Mouse (Mus musculus): ENCODE measurements at regions not wholly inside any gene's neighbourhood (a gene's known extent, or its start where the extent isn't known, plus 50 kb on each side); places are given as distances from the start of the nearest gene placed in this dataset.

GRCm38 (mm10) chr2:9639262-9639661 lies 241.8 kb upstream of the 4930412O13Rik start:
- Histone ChIP-seq H3K27ac (ENCODE audit: control insufficient read depth, low read depth, low read length) (no peak overlapping the region), H3K79me2 (ENCODE audit: control insufficient read depth, insufficient read depth, low read length, poor library complexity) (no peaks in the 10 kb centered on the region), H3K4me3 (ENCODE audit: control insufficient read depth in 1 of 2, insufficient read depth in 1 of 2, low read depth in 2 of 2, low read length in 2 of 2) (no peak overlapping the region), H3K4me1 (ENCODE audit: control insufficient read depth in 1 of 2, insufficient read depth in 2 of 2, low read length in 2 of 2) (no peaks in the 10 kb centered on the region), H3K9me3 (replicated peaks; ENCODE audit: insufficient read depth, low read length) (no peaks in the 10 kb centered on the region), H3K36me3 (ENCODE audit: control insufficient read depth in 1 of 2, insufficient read depth in 2 of 2, low read length in 2 of 2) (no peaks in the 10 kb centered on the region), H3K9ac (ENCODE audit: control insufficient read depth, low read depth, low read length, poor library complexity, severe bottlenecking) (no peak overlapping the region), H3K27me3 (ENCODE audit: control insufficient read depth in 1 of 2, insufficient read depth in 2 of 2, low read length in 2 of 2) (no peaks in the 10 kb centered on the region)
- TF ChIP-seq ZKSCAN1 (IDR thresholded peaks at IDR 0.05; ENCODE audit: low read depth, low read length) = no peak
- TF ChIP-seq ZMIZ1 (IDR thresholded peaks at IDR 0.05; ENCODE audit: low read depth, low read length) = no peak
- TF ChIP-seq MAFK (IDR thresholded peaks at IDR 0.05; ENCODE audit: borderline replicate concordance, low read depth, low read length) = no peak
- TF ChIP-seq POLR2AphosphoS2 (IDR thresholded peaks at IDR 0.05; ENCODE audit: low read length) = no peak
- TF ChIP-seq EP300 (IDR thresholded peaks at IDR 0.05; ENCODE audit: low read depth in 1 of 2, low read length in 2 of 2) = no peak
- TF ChIP-seq SIN3A (IDR thresholded peaks at IDR 0.05; ENCODE audit: low read length) = no peak
- TF ChIP-seq RAD21 (IDR thresholded peaks at IDR 0.05; ENCODE audit: low read depth, low read length) = no peak
- no peak for DNase-seq (ENCODE audit: low read depth, low spot score)

GRCm38 (mm10) chr2:9641629-9642028 lies 239.4 kb upstream of the 4930412O13Rik start:
- Histone ChIP-seq H3K27ac (ENCODE audit: control insufficient read depth, low read depth, low read length) (no peak overlapping the region), H3K79me2 (ENCODE audit: control insufficient read depth, insufficient read depth, low read length, poor library complexity) (no peaks in the 10 kb centered on the region), H3K36me3 (ENCODE audit: control insufficient read depth in 1 of 2, insufficient read depth in 2 of 2, low read length in 2 of 2) (no peaks in the 10 kb centered on the region), H3K9me3 (replicated peaks; ENCODE audit: insufficient read depth, low read length) (no peaks in the 10 kb centered on the region), H3K4me1 (ENCODE audit: control insufficient read depth in 1 of 2, insufficient read depth in 2 of 2, low read length in 2 of 2) (no peaks in the 10 kb centered on the region), H3K4me3 (ENCODE audit: control insufficient read depth in 1 of 2, insufficient read depth in 1 of 2, low read depth in 2 of 2, low read length in 2 of 2) (no peak overlapping the region), H3K27me3 (ENCODE audit: control insufficient read depth in 1 of 2, insufficient read depth in 2 of 2, low read length in 2 of 2) (no peaks in the 10 kb centered on the region), H3K9ac (ENCODE audit: control insufficient read depth, low read depth, low read length, poor library complexity, severe bottlenecking) (no peak overlapping the region)
- TF ChIP-seq E2F4 (IDR thresholded peaks at IDR 0.05; ENCODE audit: borderline replicate concordance, low read depth, low read length) (no peak), MEF2A (IDR thresholded peaks at IDR 0.05; ENCODE audit: extremely low read depth, insufficient replicate concordance, low read depth, low read length, poor library complexity, severe bottlenecking) (no peak), EP300 (IDR thresholded peaks at IDR 0.05; ENCODE audit: low read depth in 1 of 2, low read length in 2 of 2) (no peak), GABPA (IDR thresholded peaks at IDR 0.05; ENCODE audit: low read depth, low read length) (no peak), POLR2AphosphoS2 (IDR thresholded peaks at IDR 0.05; ENCODE audit: low read length) (no peak), ZNF384 (IDR thresholded peaks at IDR 0.05; ENCODE audit: low read depth, low read length) (no peak), TCF12 (IDR thresholded peaks at IDR 0.05; ENCODE audit: low read depth, low read length) (no peak), ZKSCAN1 (IDR thresholded peaks at IDR 0.05; ENCODE audit: low read depth, low read length) (no peak), USF2 (IDR thresholded peaks at IDR 0.05; ENCODE audit: borderline replicate concordance in 1 of 2, insufficient read depth in 1 of 2, low read depth in 1 of 2, low read length in 2 of 2) (no peak), CHD2 (IDR thresholded peaks at IDR 0.05; ENCODE audit: low read length) (no peak)
- no peak for DNase-seq (ENCODE audit: low read depth, low spot score)

GRCm38 (mm10) chr2:9642411-9642810 lies 238.6 kb upstream of the 4930412O13Rik start:
- no peaks in the 10 kb centered on the region for H3K79me2 ChIP-seq (ENCODE audit: control insufficient read depth, insufficient read depth, low read length, poor library complexity)
- DNase-seq (ENCODE audit: low read depth, low spot score) = no peak
- H3K4me3 ChIP-seq (ENCODE audit: control insufficient read depth in 1 of 2, insufficient read depth in 1 of 2, low read depth in 2 of 2, low read length in 2 of 2) = no peak overlapping the region
- H3K4me1 ChIP-seq (ENCODE audit: control insufficient read depth in 1 of 2, insufficient read depth in 2 of 2, low read length in 2 of 2) = no peaks in the 10 kb centered on the region
- no peaks in the 10 kb centered on the region for H3K27me3 ChIP-seq (ENCODE audit: control insufficient read depth in 1 of 2, insufficient read depth in 2 of 2, low read length in 2 of 2)
- no peaks in the 10 kb centered on the region for H3K9me3 ChIP-seq (replicated peaks; ENCODE audit: insufficient read depth, low read length)
- no peak overlapping the region for H3K27ac ChIP-seq (ENCODE audit: control insufficient read depth, low read depth, low read length)
- no peak for TF ChIP-seq MEF2A (IDR thresholded peaks at IDR 0.05; ENCODE audit: extremely low read depth, insufficient replicate concordance, low read depth, low read length, poor library complexity, severe bottlenecking)
- no peak for TF ChIP-seq RCOR1 (IDR thresholded peaks at IDR 0.05; ENCODE audit: low read depth, low read length)
- no peak for TF ChIP-seq CHD1 (IDR thresholded peaks at IDR 0.05; ENCODE audit: low read depth, low read length)
- TF ChIP-seq POLR2AphosphoS2 (IDR thresholded peaks at IDR 0.05; ENCODE audit: low read length) = no peak
- no peak for TF ChIP-seq RAD21 (IDR thresholded peaks at IDR 0.05; ENCODE audit: low read depth, low read length)
- TF ChIP-seq JUND (IDR thresholded peaks at IDR 0.05; ENCODE audit: low read depth, low read length) = no peak
- TF ChIP-seq ZMIZ1 (IDR thresholded peaks at IDR 0.05; ENCODE audit: low read depth, low read length) = no peak
- no peak for TF ChIP-seq USF2 (IDR thresholded peaks at IDR 0.05; ENCODE audit: borderline replicate concordance in 1 of 2, insufficient read depth in 1 of 2, low read depth in 1 of 2, low read length in 2 of 2)
- no peak for TF ChIP-seq MYC (IDR thresholded peaks at IDR 0.05; ENCODE audit: low read depth, low read length)
- no peak for TF ChIP-seq TCF12 (IDR thresholded peaks at IDR 0.05; ENCODE audit: low read depth, low read length)
- no peak for TF ChIP-seq NRF1 (IDR thresholded peaks at IDR 0.05; ENCODE audit: insufficient read depth, low read depth, low read length, poor library complexity, severe bottlenecking)
- no peak for TF ChIP-seq MYB (IDR thresholded peaks at IDR 0.05; ENCODE audit: low read depth, low read length)
- TF ChIP-seq TBP (IDR thresholded peaks at IDR 0.05; ENCODE audit: low read depth, low read length) = no peak
- no peak for TF ChIP-seq MAZ (IDR thresholded peaks at IDR 0.05; ENCODE audit: low read depth, low read length)
- TF ChIP-seq HCFC1 (IDR thresholded peaks at IDR 0.05; ENCODE audit: low read depth, low read length) = no peak
- TF ChIP-seq SIN3A (IDR thresholded peaks at IDR 0.05; ENCODE audit: low read length) = no peak
- TF ChIP-seq ZC3H11A (IDR thresholded peaks at IDR 0.05; ENCODE audit: low read depth, low read length) = no peak
- no peaks in the 10 kb centered on the region for H3K36me3 ChIP-seq (ENCODE audit: control insufficient read depth in 1 of 2, insufficient read depth in 2 of 2, low read length in 2 of 2)
- no peak overlapping the region for H3K9ac ChIP-seq (ENCODE audit: control insufficient read depth, low read depth, low read length, poor library complexity, severe bottlenecking)
